Mouse (Mus musculus) 3134 (cell line): ENCODE results near the gene Cptp.
A peak's percentile ranks its signal among the peaks of the same experiment; 100 is the strongest.

Source experiments
- DNase-seq: peaks from one replicate; pipeline ENCODE4 v3.0.0-alpha.2; 2011; ENCODE audit warnings: low spot score; ENCODE audit not compliant: insufficient read length; ENCODE audit errors: extremely low read depth

The Cptp gene

GRCm38 (mm10) chr4:155888181-155888580, 18.9 kb upstream of the Cptp start:
- DNase-seq, result no peak

- no peak for DNase-seq
Measured at GRCm38 (mm10) chr4:155887674-155888073, 18.4 kb upstream of the Cptp start.

GRCm38 (mm10) chr4:155886330-155886729, 17.1 kb upstream of the Cptp start:
- DNase-seq, result no peak

GRCm38 (mm10) chr4:155883587-155883986, 14.3 kb upstream of the Cptp start:
- no peak for DNase-seq

- peak; percentile 58 for DNase-seq
Measured at GRCm38 (mm10) chr4:155871404-155871803, 2.2 kb upstream of the Cptp start.

GRCm38 (mm10) chr4:155868614-155869298, 484 bp downstream of the Cptp start:
- peak; percentile 50 for DNase-seq

- no peak for DNase-seq
Measured at GRCm38 (mm10) chr4:155863001-155863400, 6.2 kb downstream of the Cptp start, which contains the start of gene Tas1r3. Tas1r3 (minus strand) TSS chr4:155863362.

- DNase-seq, result no peak
Measured at GRCm38 (mm10) chr4:155861787-155862186, 7.5 kb downstream of the Cptp start.

- DNase-seq, result no peak
Measured at GRCm38 (mm10) chr4:155859318-155859717, 9.9 kb downstream of the Cptp start.

- no peak for DNase-seq
Measured at GRCm38 (mm10) chr4:155856881-155857280, 12.4 kb downstream of the Cptp start.

- no peak for DNase-seq
Measured at GRCm38 (mm10) chr4:155856071-155856470, 13.2 kb downstream of the Cptp start.

GRCm38 (mm10) chr4:155854991-155855390, 14.2 kb downstream of the Cptp start:
- DNase-seq, result no peak

- no peak for DNase-seq
Measured at GRCm38 (mm10) chr4:155853421-155853820, 15.8 kb downstream of the Cptp start.

GRCm38 (mm10) chr4:155851951-155852411, 17.3 kb downstream of the Cptp start:
- DNase-seq, result no peak

GRCm38 (mm10) chr4:155851368-155851767, 17.9 kb downstream of the Cptp start:
- DNase-seq, result no peak

GRCm38 (mm10) chr4:155849792-155850451, 19.3 kb downstream of the Cptp start:
- DNase-seq, result no peak

GRCm38 (mm10) chr4:155849391-155849790, 19.8 kb downstream of the Cptp start:
- DNase-seq, result no peak

GRCm38 (mm10) chr4:155848434-155849095, 20.7 kb downstream of the Cptp start:
- DNase-seq, result no peak

GRCm38 (mm10) chr4:155847591-155848352, 21.5 kb downstream of the Cptp start:
- DNase-seq, result peak; percentile 51

GRCm38 (mm10) chr4:155846871-155847578, 22.2 kb downstream of the Cptp start, which contains the start of gene Dvl1:
Dvl1 (plus strand) TSS chr4:155847402.
- peak; percentile 84 for DNase-seq
